Mouse (Mus musculus) thymus, adult 2 months (tissue): ENCODE data around the gene Trit1. TPM values are rescaled to one million over a fixed set of nuclear protein-coding genes. Genes with fewer than 3 reads are reported as not detected.

Experiments
- DNase-seq: peaks from one replicate; pipeline ENCODE4 v3.0.0; 2021
- H3K27ac ChIP-seq: fragments of 200-500 bp; 2 replicates; pipeline ENCODE4 v1.5.1; 2012; ENCODE audit warnings: low read length, control low read depth; ENCODE audit not compliant: control insufficient read depth, insufficient read depth
- H3K27me3 ChIP-seq: fragments of 200-500 bp; 2 replicates; pipeline ENCODE4 v1.6.1; 2012; ENCODE audit warnings: mild to moderate bottlenecking, low read length, moderate library complexity, mixed read lengths; ENCODE audit not compliant: control insufficient read depth, insufficient read depth
- H3K36me3 ChIP-seq: fragments of 200-500 bp; 2 replicates; pipeline ENCODE4 v1.6.1; 2012; ENCODE audit warnings: mild to moderate bottlenecking, low read length, moderate library complexity; ENCODE audit not compliant: control insufficient read depth, insufficient read depth
- H3K4me1 ChIP-seq: fragments of 200-500 bp; replicated peaks from 2 replicates; pipeline ENCODE4 v1.6.1; 2012; ENCODE audit warnings: low read length; ENCODE audit not compliant: control insufficient read depth, insufficient read depth
- H3K4me3 ChIP-seq: fragments of 200-500 bp; 2 replicates; pipeline ENCODE4 v1.5.1; 2012; ENCODE audit warnings: mild to moderate bottlenecking, low read length, control low read depth, moderate library complexity; ENCODE audit not compliant: control insufficient read depth, insufficient read depth
- CTCF ChIP-seq: fragments of 200-500 bp; IDR thresholded peaks from 2 replicates; pipeline ENCODE4 v1.5.1; 2012; ENCODE audit warnings: mild to moderate bottlenecking, control low read depth, low read length, moderate library complexity, borderline replicate concordance; ENCODE audit not compliant: control insufficient read depth, poor library complexity, insufficient read depth; ENCODE audit errors: extremely low read depth
- POLR2A ChIP-seq: fragments of 200-500 bp; IDR thresholded peaks from 2 replicates; pipeline ENCODE4 v1.6.1; 2012; ENCODE audit warnings: mild to moderate bottlenecking, low read length, control low read depth, moderate library complexity; ENCODE audit not compliant: control insufficient read depth, poor library complexity, insufficient read depth; ENCODE audit errors: extremely low read depth
- WGBS: fragments of 180-500 bp; shearing (Covaris S2); methylation state at CpG from one replicate; pipeline ENCODE4 v1.1.7; 2018; 5-methylcytosine and 5-hydroxymethylcytosine counted together
- polyA plus RNA-seq: library from polyadenylated mRNA; depleted of rRNA; stranded (reverse); fragments of >200 nt; gene quantifications from 2 replicates; pipeline ENCODE4 v1.2.3, GENCODE M21; 2012

The Trit1 gene
- polyA plus RNA-seq, 1 experiment: 8.3 TPM

DNA sequence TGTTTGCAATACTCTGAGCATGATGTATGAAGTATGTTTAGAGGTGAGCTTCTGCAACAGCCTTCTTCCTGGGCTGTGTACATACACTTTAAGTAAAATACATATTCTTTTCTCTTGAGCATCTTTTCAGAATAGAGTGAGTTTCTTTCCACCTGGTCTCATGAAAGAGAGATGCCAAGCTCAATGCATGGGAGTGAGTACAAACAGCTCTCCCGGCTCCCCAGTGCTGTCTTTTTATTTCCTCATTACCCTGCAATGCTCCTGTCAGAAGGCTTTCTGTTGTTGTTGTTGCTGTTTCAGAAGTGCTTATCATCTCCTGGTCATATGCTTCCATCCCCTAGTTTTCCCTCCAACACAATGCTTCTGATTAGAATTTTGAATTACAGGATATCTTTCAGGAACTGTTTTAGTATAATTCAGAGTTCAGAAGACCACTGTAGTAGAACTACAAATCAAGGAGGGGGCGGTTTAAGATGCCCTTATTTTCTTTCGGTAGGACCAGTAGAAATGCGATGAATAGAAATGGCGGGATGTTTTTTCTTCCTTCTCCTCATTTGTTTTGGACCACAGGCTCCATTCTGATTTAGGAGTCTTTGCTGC lies 3.0 kb upstream of the Trit1 start:
- WGBS: 69% methylated on average over 5 of the region's 5 CpGs
- TF ChIP-seq POLR2A (no peak), CTCF (no peak)
- Histone ChIP-seq H3K4me1 (peaks cover 2% of the 10 kb centered on the region), H3K4me3 (no peak overlapping the region), H3K27me3 (no peaks in the 10 kb centered on the region), H3K27ac (no peak overlapping the region), H3K36me3 (no peaks in the 10 kb centered on the region)
- DNase-seq: no peak

DNA sequence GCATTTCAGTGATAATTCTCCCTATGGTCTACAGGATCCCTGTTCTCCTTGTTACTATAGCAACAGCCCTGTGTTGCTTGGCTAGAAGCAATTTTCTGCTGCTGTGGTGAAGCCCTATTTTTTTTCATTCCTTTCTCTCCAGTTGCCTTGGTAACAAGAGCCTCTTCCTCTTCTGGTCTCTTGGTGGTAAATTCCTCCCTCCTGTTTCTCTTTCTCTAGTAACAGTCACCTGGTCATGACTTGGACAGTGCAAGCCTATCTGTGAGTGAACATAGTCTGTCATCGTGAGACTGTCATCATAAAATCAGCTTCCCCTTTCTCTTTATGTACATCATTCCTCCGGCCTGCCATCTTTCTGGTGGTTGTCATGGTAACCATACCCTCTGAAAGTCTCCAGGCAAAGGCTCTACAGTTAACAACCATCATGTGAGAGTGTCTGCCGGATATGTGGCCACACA lies 2.4 kb upstream of the Trit1 start:
- Histone ChIP-seq H3K36me3 (no peaks in the 10 kb centered on the region), H3K27me3 (no peaks in the 10 kb centered on the region), H3K4me3 (no peak overlapping the region), H3K4me1 (peaks cover 7% of the 10 kb centered on the region), H3K27ac (no peak overlapping the region)
- 17% methylated on average over 3 of the region's 3 CpGs for WGBS
- no peak for TF ChIP-seq POLR2A
- no peak for TF ChIP-seq CTCF
- no peak for DNase-seq

- Histone ChIP-seq H3K27me3 (no peaks in the 10 kb centered on the region), H3K36me3 (no peaks in the 10 kb centered on the region), H3K4me3 (no peak overlapping the region), H3K27ac (no peak overlapping the region), H3K4me1 (peaks cover 9% of the 10 kb centered on the region)
- WGBS: 76% methylated on average over 7 of the region's 7 CpGs
- TF ChIP-seq CTCF (no peak), POLR2A (no peak)
- DNase-seq: no peak
These were observed 1.7 kb upstream of the Trit1 start for GRCm38 (mm10) chr4:123014501-123015282.

DNA sequence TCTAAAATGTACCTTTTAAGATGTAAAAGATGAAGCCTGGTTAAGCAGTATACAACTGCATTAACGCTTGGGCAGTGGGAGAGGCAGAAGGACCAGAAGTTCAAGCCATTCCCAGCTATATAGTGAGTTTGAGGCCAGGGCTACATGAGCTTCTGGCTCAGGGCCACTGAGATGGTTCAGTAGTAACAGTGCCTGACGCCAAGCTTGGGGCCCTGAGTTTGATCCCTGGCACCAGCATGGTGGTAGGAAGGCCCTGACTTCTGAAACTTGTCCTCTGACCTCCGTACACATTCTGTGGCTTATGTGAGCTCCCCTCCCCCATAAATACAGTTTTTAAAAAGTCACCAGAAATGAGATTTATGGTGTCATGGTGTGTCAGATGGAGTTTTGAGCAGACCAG lies 5.2 kb downstream of the Trit1 start:
- Histone ChIP-seq H3K4me3 (no peak overlapping the region), H3K27me3 (no peaks in the 10 kb centered on the region), H3K4me1 (peaks cover 14% of the 10 kb centered on the region), H3K27ac (no peak overlapping the region), H3K36me3 (no peaks in the 10 kb centered on the region)
- DNase-seq: no peak
- WGBS: 96% methylated on average over 3 of the region's 3 CpGs
- TF ChIP-seq CTCF: no peak
- no peak for TF ChIP-seq POLR2A

DNA sequence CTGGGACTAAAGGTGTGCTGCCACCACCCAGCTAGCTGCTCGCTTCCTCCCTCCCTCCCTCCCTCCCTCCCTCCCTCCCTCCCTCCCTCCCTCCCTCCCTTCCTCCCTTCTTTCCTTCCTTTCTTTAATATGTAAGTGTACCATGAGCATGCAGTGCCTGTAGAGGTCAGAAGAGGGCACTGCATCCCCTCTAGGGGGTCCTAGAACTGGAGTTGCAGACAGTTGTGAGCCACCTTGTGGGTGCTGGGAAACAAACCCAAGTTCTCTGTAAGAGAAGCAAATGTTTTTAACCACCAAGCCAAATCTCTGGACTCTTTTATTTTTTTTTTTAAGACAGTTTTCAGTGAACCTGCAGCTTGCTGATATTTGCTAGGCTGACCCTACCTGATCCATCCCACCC lies 6.5 kb downstream of the Trit1 start:
- Histone ChIP-seq H3K27ac (no peak overlapping the region), H3K4me1 (peaks cover 14% of the 10 kb centered on the region), H3K4me3 (no peak overlapping the region), H3K36me3 (no peaks in the 10 kb centered on the region), H3K27me3 (no peaks in the 10 kb centered on the region)
- 92% methylated on average over 1 of the region's 1 CpGs for WGBS
- TF ChIP-seq CTCF: no peak
- no peak for TF ChIP-seq POLR2A
- no peak for DNase-seq

DNA sequence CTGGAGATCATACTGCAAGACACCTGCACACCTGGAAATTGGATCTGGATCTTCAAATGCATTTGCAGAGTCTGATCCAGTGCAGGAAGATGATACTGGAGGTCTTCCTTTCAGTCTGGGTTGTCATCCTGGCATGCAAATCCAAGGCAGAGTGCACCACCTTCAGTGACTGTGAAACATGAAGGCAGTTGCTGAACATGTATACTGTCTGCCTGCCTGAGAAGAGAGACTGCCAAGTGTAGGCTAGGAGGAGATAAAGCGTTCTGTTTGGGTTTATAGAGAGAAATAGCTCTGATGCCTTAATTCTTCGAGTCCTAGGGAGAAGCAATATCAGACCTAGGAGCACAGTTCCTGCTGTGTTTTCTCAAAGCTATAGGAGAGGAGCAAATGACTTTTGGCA lies 9.0 kb downstream of the Trit1 start:
- DNase-seq: no peak
- H3K27me3 ChIP-seq: no peaks in the 10 kb centered on the region
- H3K27ac ChIP-seq: no peak overlapping the region
- TF ChIP-seq POLR2A (no peak), CTCF (no peak)
- H3K4me3 ChIP-seq: no peak overlapping the region
- H3K4me1 ChIP-seq: peaks cover 4% of the 10 kb centered on the region
- WGBS: 49% methylated on average over 2 of the region's 2 CpGs
- no peaks in the 10 kb centered on the region for H3K36me3 ChIP-seq
